Mouse (Mus musculus) stomach, embryonic 14.5 days (tissue): ENCODE data around the gene Pagr1a. TPM values are rescaled to one million over a fixed set of nuclear protein-coding genes. Genes with fewer than 3 reads are reported as not detected.

Source experiments
- ATAC-seq: fragments of 200-750 bp; cut with Nextera tagmentation; 2 replicates; pipeline ENCODE4 v1.8.0; 2017; ENCODE audit warnings: low read depth, moderate TSS enrichment; ENCODE audit not compliant: insufficient number of reproducible peaks, insufficient read depth, low FRiP score
- H3K27ac ChIP-seq: fragments of 300-500 bp; sonication (generic); 2 replicates; pipeline ENCODE4 v1.5.1; 2014; ENCODE audit warnings: mild to moderate bottlenecking, low read length, moderate library complexity, mixed read lengths
- H3K27me3 ChIP-seq: fragments of 300-500 bp; sonication (generic); 2 replicates; pipeline ENCODE4 v1.6.1; 2014; ENCODE audit warnings: low read length, control low read depth, mixed read lengths; ENCODE audit not compliant: control insufficient read depth, insufficient read depth
- H3K36me3 ChIP-seq: fragments of 300-500 bp; sonication (generic); 2 replicates; pipeline ENCODE4 v1.6.1; 2014; ENCODE audit warnings: mild to moderate bottlenecking, control low read depth, low read length, moderate library complexity, mixed read lengths; ENCODE audit not compliant: control insufficient read depth, insufficient read depth
- H3K4me1 ChIP-seq: fragments of 300-500 bp; sonication (generic); 2 replicates; pipeline ENCODE4 v1.6.1; 2014; ENCODE audit warnings: low read length, control low read depth, mixed read lengths; ENCODE audit not compliant: control insufficient read depth, insufficient read depth
- H3K4me2 ChIP-seq: fragments of 300-500 bp; sonication (generic); replicated peaks from 2 replicates; pipeline ENCODE4 v1.6.1; 2014; ENCODE audit warnings: low read depth, low read length, control low read depth
- H3K4me3 ChIP-seq: fragments of 300-500 bp; sonication (generic); 2 replicates; pipeline ENCODE4 v1.5.1; 2014; ENCODE audit warnings: low read depth, low read length, control low read depth
- H3K9ac ChIP-seq: fragments of 300-500 bp; sonication (generic); replicated peaks from 2 replicates; pipeline ENCODE4 v1.6.1; 2014; ENCODE audit warnings: low read depth, mild to moderate bottlenecking, control low read depth, low read length, moderate library complexity, mixed read lengths
- H3K9me3 ChIP-seq: fragments of 300-500 bp; sonication (generic); 2 replicates; pipeline ENCODE4 v1.6.1; 2016; ENCODE audit warnings: low read depth, low read length, control low read depth; ENCODE audit not compliant: control insufficient read depth
- whole genome bisulfite sequencing: fragments of 180-500 bp; shearing (Covaris S2); extraction: QIAGEN DNeasy Blood & Tissue Kit; methylation state at CpG from one replicate; pipeline ENCODE4 v1.1.7; 2014; 5-methylcytosine and 5-hydroxymethylcytosine counted together
- polyA plus RNA-seq: library from polyadenylated mRNA; unstranded; fragments of >200 nt; fragmentation: Nextera tagmentation; extraction: Ambion mirVana; gene quantifications from 2 replicates; pipeline ENCODE4 v1.2.1, GENCODE M21; 2014

Gene Pagr1a
- polyA plus RNA-seq, 1 experiment from 2014 or later, result 55.8 TPM

- peak overlapping the region; percentile 97; the same call in 1 of the 2 replicates for H3K27ac ChIP-seq
- no peaks in the 10 kb centered on the region for H3K27me3 ChIP-seq
- H3K4me1 ChIP-seq, result peaks cover 64% of the 10 kb centered on the region
- no peak overlapping the region for H3K4me3 ChIP-seq
- ATAC-seq, result no peak
- peaks cover 25% of the 10 kb centered on the region for H3K36me3 ChIP-seq
- no peaks in the 10 kb centered on the region for H3K9me3 ChIP-seq
- peak overlapping the region; percentile 79; the same call in 1 of the 2 replicates for H3K4me2 ChIP-seq
- H3K9ac ChIP-seq, result no peak overlapping the region
- 39% methylated on average over 6 of the region's 6 CpGs for WGBS
These were observed 796 bp upstream of the Pagr1a start for GRCm38 (mm10) chr7:127017950-127018345.

- H3K4me2 ChIP-seq, result peak overlapping the region; percentile 79
- peak; percentile 30 for ATAC-seq
- H3K9ac ChIP-seq, result peak overlapping the region; percentile 68
- H3K36me3 ChIP-seq, result peaks cover 13% of the 10 kb centered on the region
- H3K4me3 ChIP-seq, result peak overlapping the region; percentile 62
- H3K27ac ChIP-seq, result peak overlapping the region; percentile 97
- H3K4me1 ChIP-seq, result peaks cover 49% of the 10 kb centered on the region
- no peaks in the 10 kb centered on the region for H3K27me3 ChIP-seq
- WGBS, result under 1% methylated on average over 22 of the region's 22 CpGs
- H3K9me3 ChIP-seq, result no peaks in the 10 kb centered on the region
These were observed 640 bp downstream of the Pagr1a start for GRCm38 (mm10) chr7:127016486-127016938.

DNA sequence TGATC lies 869 bp downstream of the Pagr1a start, which contains the start of gene Pagr1b:
TSS of gene Pagr1b (minus strand) at position 4 of the 5 bp plus-strand sequence.
- H3K9me3 ChIP-seq, result no peaks in the 10 kb centered on the region
- H3K36me3 ChIP-seq, result peaks cover 12% of the 10 kb centered on the region
- peaks cover 47% of the 10 kb centered on the region for H3K4me1 ChIP-seq
- no peak for ATAC-seq
- peak within 1 kb of the TSS; percentile 79 for H3K4me2 ChIP-seq
- H3K9ac ChIP-seq, result peak within 1 kb of the TSS; percentile 68
- peak within 1 kb of the TSS; percentile 97 for H3K27ac ChIP-seq
- no peaks in the 10 kb centered on the region for H3K27me3 ChIP-seq
- H3K4me3 ChIP-seq, result peak within 1 kb of the TSS; percentile 62

DNA sequence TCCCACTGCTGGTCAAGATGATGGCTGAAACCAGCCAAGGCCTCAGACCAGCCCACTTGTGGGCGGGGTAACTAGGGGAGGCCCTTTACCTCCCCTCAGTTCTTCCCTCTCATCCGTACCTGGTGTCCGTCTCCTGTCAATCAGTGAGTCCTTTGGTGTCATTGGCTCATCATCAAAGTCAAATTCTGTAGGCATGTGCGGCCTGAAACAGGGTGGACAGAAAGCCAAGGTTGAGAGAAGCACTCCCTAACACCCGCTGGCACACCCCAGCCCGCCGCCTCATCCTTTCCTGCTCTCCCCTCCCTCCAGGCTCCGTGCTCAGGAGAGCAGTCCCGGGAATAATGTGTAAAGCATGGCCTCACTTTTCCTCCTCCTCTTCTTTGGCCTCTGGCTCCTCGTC lies 1.1 kb downstream of the Pagr1a start:
- Histone ChIP-seq H3K4me2 (peak overlapping the region; percentile 79), H3K27me3 (no peaks in the 10 kb centered on the region), H3K9ac (peak overlapping the region; percentile 68), H3K36me3 (peaks cover 12% of the 10 kb centered on the region), H3K4me3 (peak overlapping the region; percentile 62), H3K9me3 (no peaks in the 10 kb centered on the region), H3K4me1 (peaks cover 45% of the 10 kb centered on the region), H3K27ac (peak overlapping the region; percentile 97)
- 2% methylated on average over 10 of the region's 10 CpGs for WGBS
- no peak; the same call in 1 of the 2 replicates for ATAC-seq

DNA sequence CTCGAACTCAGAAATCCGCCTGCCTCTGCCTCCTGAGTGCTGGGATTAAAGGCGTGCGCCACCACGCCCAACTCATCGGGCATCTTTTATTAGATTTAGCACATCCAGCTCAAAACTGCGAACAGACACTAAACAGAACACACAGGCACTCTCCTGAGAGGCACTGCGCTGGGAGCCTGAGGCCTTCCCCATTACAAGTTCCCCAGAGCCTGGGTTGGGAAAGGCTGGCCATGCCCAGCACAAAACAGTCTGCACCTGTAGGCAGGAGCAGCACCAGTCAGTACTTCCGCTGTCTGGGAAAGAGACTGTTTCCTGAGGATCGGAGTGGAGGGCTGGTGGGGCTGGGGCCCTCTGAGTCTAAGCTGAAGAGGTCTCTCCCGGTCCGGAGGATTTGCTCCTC lies 2.2 kb downstream of the Pagr1a start:
- H3K4me3 ChIP-seq, result no peak overlapping the region
- no peaks in the 10 kb centered on the region for H3K27me3 ChIP-seq
- H3K4me1 ChIP-seq, result peaks cover 42% of the 10 kb centered on the region
- peak overlapping the region; percentile 43; the same call in 1 of the 2 replicates for H3K4me2 ChIP-seq
- H3K9me3 ChIP-seq, result no peaks in the 10 kb centered on the region
- H3K27ac ChIP-seq, result no peak overlapping the region
- ATAC-seq, result no peak
- peaks cover 12% of the 10 kb centered on the region for H3K36me3 ChIP-seq
- 91% methylated on average over 12 of the region's 12 CpGs for WGBS
- H3K9ac ChIP-seq, result peak overlapping the region; percentile 15; the same call in 1 of the 2 replicates

DNA sequence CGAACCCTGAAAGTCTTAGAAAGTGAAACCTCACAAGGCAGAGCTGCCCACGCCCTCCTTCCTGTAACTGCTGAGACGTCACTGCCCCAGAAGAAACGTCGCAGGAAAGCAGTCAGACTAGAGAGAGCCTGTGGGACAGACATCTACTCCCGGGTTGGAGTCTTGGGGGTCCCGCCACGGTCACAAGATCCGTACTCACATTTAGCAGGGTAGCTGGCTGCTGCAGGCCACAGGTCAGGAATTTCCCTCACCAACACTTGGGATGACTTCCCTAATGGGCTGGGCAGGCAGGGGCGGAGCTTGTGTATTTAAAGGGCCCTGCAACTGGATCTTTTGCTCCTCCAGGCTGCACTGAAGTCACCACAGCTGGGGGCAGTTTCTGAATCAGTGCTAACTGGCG lies 2.8 kb downstream of the Pagr1a start, which contains the start of gene Mvp:
TSS of gene Mvp (minus strand) at position 302 of the 400 bp plus-strand sequence.
- H3K27me3 ChIP-seq, result no peaks in the 10 kb centered on the region
- 26% methylated on average over 11 of the region's 11 CpGs for WGBS
- peaks cover 12% of the 10 kb centered on the region for H3K36me3 ChIP-seq
- H3K4me2 ChIP-seq, result peak within 1 kb of the TSS; percentile 79
- H3K4me1 ChIP-seq, result peaks cover 38% of the 10 kb centered on the region
- ATAC-seq, result no peak
- H3K27ac ChIP-seq, result peak within 1 kb of the TSS; percentile 97; the same call in 1 of the 2 replicates
- peak within 1 kb of the TSS; percentile 68 for H3K9ac ChIP-seq
- H3K9me3 ChIP-seq, result no peaks in the 10 kb centered on the region
- H3K4me3 ChIP-seq, result peak within 1 kb of the TSS; percentile 62

GRCm38 (mm10) chr7:127013385-127013784 lies 3.8 kb downstream of the Pagr1a start:
- no peak for ATAC-seq

GRCm38 (mm10) chr7:127012845-127013244 lies 4.3 kb downstream of the Pagr1a start:
- no peaks in the 10 kb centered on the region for H3K27me3 ChIP-seq
- H3K4me2 ChIP-seq, result no peak overlapping the region
- H3K4me3 ChIP-seq, result no peak overlapping the region
- H3K27ac ChIP-seq, result no peak overlapping the region
- H3K9me3 ChIP-seq, result no peaks in the 10 kb centered on the region
- H3K36me3 ChIP-seq, result peaks cover 12% of the 10 kb centered on the region
- H3K4me1 ChIP-seq, result peaks cover 38% of the 10 kb centered on the region
- 94% methylated on average over 10 of the region's 10 CpGs for WGBS
- H3K9ac ChIP-seq, result no peak overlapping the region
- ATAC-seq, result no peak

More at GRCm38 (mm10) chr7:127013385-127013784, 3.8 kb downstream of the Pagr1a start:
- H3K4me2 ChIP-seq, result no peak overlapping the region
- H3K36me3 ChIP-seq, result peaks cover 12% of the 10 kb centered on the region
- no peak overlapping the region for H3K4me3 ChIP-seq
- 92% methylated on average over 6 of the region's 6 CpGs for WGBS
- H3K27me3 ChIP-seq, result no peaks in the 10 kb centered on the region
- peaks cover 39% of the 10 kb centered on the region for H3K4me1 ChIP-seq
- no peaks in the 10 kb centered on the region for H3K9me3 ChIP-seq
- H3K9ac ChIP-seq, result no peak overlapping the region
- no peak overlapping the region for H3K27ac ChIP-seq

DNA sequence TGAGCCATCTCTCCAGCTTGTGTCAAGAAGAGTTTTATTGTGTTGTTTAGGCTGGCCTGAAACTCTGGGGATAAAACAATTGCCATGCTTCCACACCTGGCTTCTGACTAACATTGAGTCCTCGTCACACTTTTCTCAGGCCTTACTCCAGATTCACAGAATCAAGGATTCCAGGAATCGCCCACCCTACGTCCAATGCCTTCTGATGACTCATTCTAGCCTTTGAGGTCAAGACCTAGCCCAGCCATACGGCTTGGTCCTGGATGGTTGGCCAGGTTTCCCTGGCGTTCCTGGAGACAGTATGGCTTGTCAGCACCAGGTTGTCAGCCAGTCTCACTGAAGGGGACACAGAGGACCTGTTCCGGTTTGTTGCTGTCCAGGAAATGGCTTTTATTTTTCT lies 4.8 kb downstream of the Pagr1a start:
- H3K4me2 ChIP-seq, result no peak overlapping the region
- H3K4me3 ChIP-seq, result no peak overlapping the region
- 86% methylated on average over 6 of the region's 6 CpGs for WGBS
- no peaks in the 10 kb centered on the region for H3K9me3 ChIP-seq
- ATAC-seq, result no peak
- H3K27me3 ChIP-seq, result no peaks in the 10 kb centered on the region
- H3K9ac ChIP-seq, result no peak overlapping the region
- no peak overlapping the region for H3K27ac ChIP-seq
- peaks cover 37% of the 10 kb centered on the region for H3K4me1 ChIP-seq
- peaks cover 12% of the 10 kb centered on the region for H3K36me3 ChIP-seq
